Mouse (Mus musculus): ENCODE results near the gene Ddx41. TPM values are rescaled to one million over a fixed set of nuclear protein-coding genes. Genes with fewer than 3 reads are reported as not detected.
A peak's percentile ranks its signal among the peaks of the same experiment; 100 is the strongest.

Ddx41 gene
- total RNA-seq, 2 experiments from 2014 or later = 9.3 to 10.3 TPM

- no peak for DNase-seq
- intact Hi-C loops (cut with DNase I) = loop anchor here (5.0 kb wide), 1 partner anchor 33 kb away; no protein-coding TSS in a partner anchor
Observed at GRCm38 (mm10) chr13:55544792-55545191, 8.3 kb upstream of the Ddx41 start.

GRCm38 (mm10) chr13:55543447-55543846 is 7.0 kb upstream of the Ddx41 start:
- intact Hi-C loops (cut with DNase I) = loop anchor here (5.0 kb wide), 1 partner anchor 34 kb away; no protein-coding TSS in a partner anchor
- DNase-seq = no peak

- intact Hi-C loops (cut with DNase I) = loop anchor here (5.0 kb wide), 1 partner anchor 34 kb away; no protein-coding TSS in a partner anchor
- no peak for DNase-seq
Observed at GRCm38 (mm10) chr13:55542891-55543290, 6.4 kb upstream of the Ddx41 start.

- intact Hi-C loops (cut with DNase I) = loop anchor here (5.0 kb wide), 1 partner anchor 36 kb away; no protein-coding TSS in a partner anchor
- no peak for DNase-seq
Observed at GRCm38 (mm10) chr13:55540933-55541332, 4.5 kb upstream of the Ddx41 start.

GRCm38 (mm10) chr13:55535796-55536193 is 663 bp downstream of the Ddx41 start:
- intact Hi-C loops (cut with DNase I) = no loop called here
- DNase-seq = no peak

GRCm38 (mm10) chr13:55535191-55535590 is 1.3 kb downstream of the Ddx41 start:
- DNase-seq = no peak
- intact Hi-C loops (cut with DNase I) = no loop called here

- intact Hi-C loops (cut with DNase I) = no loop called here
- DNase-seq = no peak
Observed at GRCm38 (mm10) chr13:55529198-55529915, 7.1 kb downstream of the Ddx41 start, which contains the start of gene Dok3. TSS of gene Dok3 (minus strand) at chr13:55529296.

- intact Hi-C loops (cut with DNase I) = no loop called here
- DNase-seq = no peak
Observed at GRCm38 (mm10) chr13:55527834-55528772, 8.4 kb downstream of the Ddx41 start.

- intact Hi-C loops (cut with DNase I) = no loop called here
- DNase-seq = no peak
Observed at GRCm38 (mm10) chr13:55527212-55527611, 9.2 kb downstream of the Ddx41 start.

- intact Hi-C loops (cut with DNase I) = no loop called here
- DNase-seq = no peak
Observed at GRCm38 (mm10) chr13:55525733-55526553, 10.5 kb downstream of the Ddx41 start.

- DNase-seq = no peak
- intact Hi-C loops (cut with DNase I) = no loop called here
Observed at GRCm38 (mm10) chr13:55523951-55524600, 12.4 kb downstream of the Ddx41 start.

GRCm38 (mm10) chr13:55523278-55523677 is 13.2 kb downstream of the Ddx41 start:
- intact Hi-C loops (cut with DNase I) = no loop called here
- no peak for DNase-seq

GRCm38 (mm10) chr13:55522730-55523129 is 13.7 kb downstream of the Ddx41 start:
- intact Hi-C loops (cut with DNase I) = no loop called here
- no peak for DNase-seq

GRCm38 (mm10) chr13:55519606-55520005 is 16.9 kb downstream of the Ddx41 start:
- intact Hi-C loops (cut with DNase I) = no loop called here

GRCm38 (mm10) chr13:55516955-55517354 is 19.5 kb downstream of the Ddx41 start:
- intact Hi-C loops (cut with DNase I) = loop anchor here (2.0 kb wide), 1 partner anchor 108 kb away; no protein-coding TSS in a partner anchor
- DNase-seq = peak; percentile 83 to 85

More at GRCm38 (mm10) chr13:55519606-55520005, 16.9 kb downstream of the Ddx41 start:
- DNase-seq = no peak

- no peak for DNase-seq
- intact Hi-C loops (cut with DNase I) = loop anchor here (2.0 kb wide), 2 partner anchors 39 to 95 kb away; no protein-coding TSS in a partner anchor
Observed at GRCm38 (mm10) chr13:55513828-55514227, 22.6 kb downstream of the Ddx41 start.

GRCm38 (mm10) chr13:55513111-55513748 is 23.2 kb downstream of the Ddx41 start, which contains the start of gene Pdlim7:
TSS of gene Pdlim7 (minus strand) at chr13:55513676.
- intact Hi-C loops (cut with DNase I) = no loop called here
- DNase-seq = peak; percentile 87 to 95

GRCm38 (mm10) chr13:55512379-55513031 is 24.0 kb downstream of the Ddx41 start:
- DNase-seq = peak; percentile 55 to 73
- intact Hi-C loops (cut with DNase I) = no loop called here

All from gastrocnemius, postnatal 36 days (tissue).